Mouse (Mus musculus) myocyte (in vitro differentiated cells): Measurements from ENCODE around the gene Nepn. TPM values are rescaled to one million over a fixed set of nuclear protein-coding genes. Genes with fewer than 3 reads are reported as not detected.

Source experiments
- H3K27me3 ChIP-seq: one replicate; pipeline ENCODE4 v1.6.1; 2011; ENCODE audit not compliant: control insufficient read depth, insufficient read depth, insufficient read length
- H3K36me3 ChIP-seq: one replicate; pipeline ENCODE4 v1.6.1; 2011; ENCODE audit not compliant: control insufficient read depth, insufficient read depth
- H3K4me2 ChIP-seq: one replicate; pipeline ENCODE4 v1.6.1; 2011; ENCODE audit warnings: low read depth, control low read depth
- H3K4me3 ChIP-seq: one replicate; pipeline ENCODE4 v1.5.1; 2011; ENCODE audit warnings: mild to moderate bottlenecking, control low read depth, moderate library complexity
- H3K79me2 ChIP-seq: one replicate; pipeline ENCODE4 v1.6.1; 2011; ENCODE audit not compliant: control insufficient read depth, insufficient read depth
- H3ac ChIP-seq: one replicate; pipeline ENCODE4 v1.6.1; 2011; ENCODE audit not compliant: control insufficient read depth, insufficient read length
- CEBPB ChIP-seq: IDR thresholded peaks from 2 replicates; pipeline ENCODE4 v1.6.1; 2011; ENCODE audit warnings: mild to moderate bottlenecking, moderate library complexity; ENCODE audit not compliant: poor library complexity, insufficient read depth, severe bottlenecking
- E2F4 ChIP-seq: IDR thresholded peaks from one replicate; pipeline ENCODE4 v1.6.1; 2011; ENCODE audit warnings: mild to moderate bottlenecking, control low read depth, moderate library complexity; ENCODE audit not compliant: insufficient read depth
- MAX ChIP-seq: IDR thresholded peaks from one replicate; pipeline ENCODE4 v1.6.1; 2011; ENCODE audit warnings: low read depth, mild to moderate bottlenecking, control low read depth
- MYOD1 ChIP-seq, 3 experiments: IDR thresholded peaks; one replicate each; pipeline ENCODE4 v1.6.1; 2011; ENCODE audit warnings: control low read depth in 2 of 3, low read depth in 2 of 3, mild to moderate bottlenecking in 2 of 3, moderate library complexity in 1 of 3; ENCODE audit not compliant: insufficient read length in 2 of 3, control insufficient read depth in 1 of 3
- MYOG ChIP-seq, 3 experiments: IDR thresholded peaks; one replicate each; pipeline ENCODE4 v1.6.1; 2011; ENCODE audit warnings: control low read depth in 2 of 3, low read depth in 2 of 3, mild to moderate bottlenecking in 2 of 3; ENCODE audit not compliant: insufficient read length in 2 of 3, control insufficient read depth in 1 of 3, insufficient read depth in 1 of 3
- POLR2A ChIP-seq: IDR thresholded peaks from one replicate; pipeline ENCODE4 v1.6.1; 2011; ENCODE audit warnings: low read depth, mild to moderate bottlenecking, control low read depth, moderate library complexity; ENCODE audit not compliant: insufficient read length
- POLR2AphosphoS2 ChIP-seq: IDR thresholded peaks from one replicate; pipeline ENCODE4 v1.6.1; 2011; ENCODE audit warnings: low read depth, control low read depth; ENCODE audit not compliant: insufficient read length
- REST ChIP-seq: IDR thresholded peaks from one replicate; pipeline ENCODE4 v1.6.1; 2011; ENCODE audit warnings: mild to moderate bottlenecking, control low read depth, moderate library complexity; ENCODE audit not compliant: insufficient read depth, insufficient read length
- SRF ChIP-seq: IDR thresholded peaks from one replicate; pipeline ENCODE4 v1.6.1; 2011; ENCODE audit warnings: low read depth; ENCODE audit not compliant: control insufficient read depth, insufficient read length
- TCF12 ChIP-seq: IDR thresholded peaks from one replicate; pipeline ENCODE4 v1.6.1; 2011; ENCODE audit warnings: mild to moderate bottlenecking, control low read depth; ENCODE audit not compliant: poor library complexity, insufficient read depth, severe bottlenecking
- TCF3 ChIP-seq: IDR thresholded peaks from one replicate; pipeline ENCODE4 v1.6.1; 2011; ENCODE audit warnings: low read depth, control low read depth; ENCODE audit not compliant: insufficient read length
- USF1 ChIP-seq: IDR thresholded peaks from one replicate; pipeline ENCODE4 v1.6.1; 2011; ENCODE audit warnings: low read depth, mild to moderate bottlenecking, control low read depth, moderate library complexity
- polyA plus RNA-seq: library from polyadenylated mRNA; unstranded; fragments of >200 nt; fragmentation: generic; extraction: Trizol; gene quantifications from one replicate; pipeline ENCODE4 v1.2.1, GENCODE M21; 2012; ENCODE audit warnings: missing spikeins

Gene Nepn
- polyA plus RNA-seq, 1 experiment: 0.02 TPM

DNA sequence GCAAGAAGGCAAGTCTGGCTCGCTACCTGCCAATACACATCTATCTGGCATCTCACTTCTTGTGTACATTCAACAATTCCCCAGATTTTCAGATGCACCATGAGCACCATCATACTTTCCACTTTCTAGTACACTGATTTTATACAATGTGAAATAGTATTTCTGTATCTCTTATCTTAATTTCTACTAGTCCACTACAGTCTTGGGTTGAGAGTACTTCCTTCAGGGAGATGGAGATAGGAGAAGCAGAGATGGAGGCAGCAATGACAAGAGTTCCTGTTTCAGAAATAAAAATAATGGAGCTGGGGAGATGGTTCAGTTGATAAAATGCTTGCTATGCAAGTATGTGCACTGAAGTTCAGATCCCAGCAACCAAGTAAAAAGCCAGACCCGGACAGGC, 11.0 kb upstream of the Nepn start:
- no peak overlapping the region for H3ac ChIP-seq
- H3K27me3 ChIP-seq: no peaks in the 10 kb centered on the region
- peaks cover 73% of the 10 kb centered on the region for H3K79me2 ChIP-seq
- no peak overlapping the region for H3K4me2 ChIP-seq
- H3K4me3 ChIP-seq: no peak overlapping the region
- H3K36me3 ChIP-seq: no peaks in the 10 kb centered on the region
- TF ChIP-seq E2F4 (no peak), TCF12 (no peak), MAX (no peak), SRF (no peak), POLR2A (no peak), USF1 (no peak), MYOG (IDR thresholded peaks at IDR 0.05; ENCODE audit: control insufficient read depth in 1 of 3, insufficient read depth in 1 of 3, insufficient read length in 2 of 3, low read depth in 2 of 3) (no peak), CEBPB (no peak), TCF3 (no peak), REST (no peak), POLR2AphosphoS2 (no peak), MYOD1 (IDR thresholded peaks at IDR 0.05; ENCODE audit: control insufficient read depth in 1 of 3, insufficient read length in 2 of 3, low read depth in 2 of 3) (no peak)

DNA sequence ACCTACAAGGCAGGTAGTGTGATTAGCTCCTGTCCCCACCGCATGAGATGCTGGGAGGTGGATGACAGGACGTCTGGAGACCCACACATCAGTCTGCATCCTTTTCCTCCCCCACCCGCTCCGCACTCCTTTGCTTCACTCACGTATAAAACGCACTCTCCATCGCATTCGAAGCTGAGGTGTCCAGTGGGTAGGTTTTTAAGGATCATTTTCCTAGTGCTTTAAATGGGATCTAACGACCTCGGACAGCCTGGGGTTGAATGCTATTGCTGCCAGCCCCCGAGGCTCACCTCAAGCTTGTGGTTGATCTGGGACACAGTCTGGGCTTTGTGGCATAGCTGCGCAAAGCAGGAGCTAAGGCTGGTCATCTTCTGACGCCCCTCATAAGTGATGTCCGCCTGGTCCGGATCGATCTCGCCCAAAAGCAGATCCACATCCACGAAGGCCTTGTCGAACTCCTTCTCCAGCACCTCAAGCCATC, 7.4 kb upstream of the Nepn start:
- Histone ChIP-seq H3K79me2 (peaks cover 49% of the 10 kb centered on the region), H3K27me3 (no peaks in the 10 kb centered on the region), H3ac (peak overlapping the region; percentile 72), H3K36me3 (no peaks in the 10 kb centered on the region), H3K4me3 (peak overlapping the region; percentile 84), H3K4me2 (peak overlapping the region; percentile 89)
- TF ChIP-seq TCF12: no peak
- TF ChIP-seq USF1: no peak
- TF ChIP-seq MYOG (IDR thresholded peaks at IDR 0.05; ENCODE audit: control insufficient read depth in 1 of 3, insufficient read depth in 1 of 3, insufficient read length in 2 of 3, low read depth in 2 of 3): no peak
- TF ChIP-seq TCF3: no peak
- TF ChIP-seq POLR2A: no peak
- no peak for TF ChIP-seq SRF
- TF ChIP-seq E2F4: no peak
- no peak for TF ChIP-seq MAX
- no peak for TF ChIP-seq CEBPB
- TF ChIP-seq REST: no peak
- no peak for TF ChIP-seq MYOD1 (IDR thresholded peaks at IDR 0.05; ENCODE audit: control insufficient read depth in 1 of 3, insufficient read length in 2 of 3, low read depth in 2 of 3)
- TF ChIP-seq POLR2AphosphoS2: no peak

DNA sequence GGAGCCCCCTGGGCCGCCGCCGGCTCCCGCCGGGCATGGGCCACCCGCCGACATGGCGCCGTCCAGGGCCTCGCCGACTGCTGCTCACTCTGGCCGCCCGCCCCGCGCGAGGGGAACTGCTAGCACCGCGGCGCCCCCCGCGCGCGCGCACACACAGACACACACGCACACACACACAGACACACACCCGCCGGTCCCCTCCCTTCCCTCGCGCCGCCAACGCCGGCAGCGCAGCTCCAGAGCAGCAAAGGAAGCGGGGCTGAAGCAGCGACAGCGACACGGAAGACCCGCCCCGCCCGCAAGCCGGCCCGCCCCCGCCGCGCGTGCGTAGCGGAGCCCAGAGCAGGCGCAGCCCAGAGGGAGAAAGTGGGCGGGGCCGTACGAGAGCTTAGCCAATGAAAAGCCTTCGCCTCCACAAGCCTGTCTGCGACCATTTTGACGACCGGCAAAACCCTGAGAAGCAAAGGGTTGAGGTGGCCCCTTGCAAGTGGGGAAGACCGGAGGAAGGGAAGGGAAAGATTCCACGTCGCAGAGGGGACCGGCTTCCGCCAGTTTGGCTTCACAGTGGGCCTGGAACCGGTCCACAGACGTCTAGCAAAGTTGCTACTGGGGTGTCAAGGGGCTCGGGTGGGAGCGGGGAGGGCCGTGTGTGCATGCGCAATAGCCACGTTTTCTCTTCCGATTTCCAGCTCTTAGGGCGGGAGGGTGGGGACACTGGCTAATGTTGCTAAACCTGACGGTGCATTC, 6.8 kb upstream of the Nepn start, which contains the start of gene Gopc:
Gene Gopc, minus strand, starts transcription at position 280 of the 747 bp plus-strand sequence.
- peak within 1 kb of the TSS; percentile 84 for H3K4me3 ChIP-seq
- peaks cover 44% of the 10 kb centered on the region for H3K79me2 ChIP-seq
- peak within 1 kb of the TSS; percentile 72 for H3ac ChIP-seq
- no peak for TF ChIP-seq TCF12
- no peak for TF ChIP-seq USF1
- TF ChIP-seq REST: no peak
- no peak for TF ChIP-seq MAX
- peak in 1 of 3 experiments; percentile 50 for TF ChIP-seq MYOD1 (IDR thresholded peaks at IDR 0.05; ENCODE audit: control insufficient read depth in 1 of 3, insufficient read length in 2 of 3, low read depth in 2 of 3)
- TF ChIP-seq POLR2A: peak; percentile 74
- no peak for TF ChIP-seq SRF
- no peak for TF ChIP-seq E2F4
- TF ChIP-seq TCF3: no peak
- peak in 1 of 3 experiments; percentile 17 for TF ChIP-seq MYOG (IDR thresholded peaks at IDR 0.05; ENCODE audit: control insufficient read depth in 1 of 3, insufficient read depth in 1 of 3, insufficient read length in 2 of 3, low read depth in 2 of 3)
- TF ChIP-seq CEBPB: no peak
- TF ChIP-seq POLR2AphosphoS2: peak; percentile 54
- H3K27me3 ChIP-seq: no peaks in the 10 kb centered on the region
- H3K36me3 ChIP-seq: no peaks in the 10 kb centered on the region
- H3K4me2 ChIP-seq: peak within 1 kb of the TSS; percentile 89

DNA sequence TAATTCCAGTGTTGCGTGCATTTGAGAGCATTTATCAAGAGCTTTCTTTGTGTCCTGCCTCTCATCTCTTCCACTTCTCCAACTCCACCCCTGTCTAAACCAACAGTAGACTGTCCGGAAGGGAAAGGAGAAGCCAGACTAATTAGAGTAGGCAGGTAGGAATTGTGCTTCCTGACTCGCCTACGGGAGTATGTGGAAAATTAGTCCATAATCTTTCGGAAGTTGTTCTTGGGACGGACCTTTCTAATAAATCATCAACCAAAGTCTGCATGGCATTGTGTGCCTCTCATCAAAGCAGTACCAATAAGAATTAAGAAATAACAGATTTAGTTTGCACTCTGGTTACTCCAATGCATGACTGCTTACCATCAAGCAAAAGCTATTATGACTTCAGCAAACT, 5.8 kb upstream of the Nepn start:
- Histone ChIP-seq H3ac (no peak overlapping the region), H3K27me3 (no peaks in the 10 kb centered on the region), H3K36me3 (no peaks in the 10 kb centered on the region), H3K4me3 (peak overlapping the region; percentile 84), H3K4me2 (peak overlapping the region; percentile 67), H3K79me2 (peaks cover 34% of the 10 kb centered on the region)
- TF ChIP-seq TCF3 (no peak), MYOG (IDR thresholded peaks at IDR 0.05; ENCODE audit: control insufficient read depth in 1 of 3, insufficient read depth in 1 of 3, insufficient read length in 2 of 3, low read depth in 2 of 3) (no peak), E2F4 (no peak), USF1 (no peak), CEBPB (no peak), POLR2A (no peak), POLR2AphosphoS2 (no peak), SRF (no peak), MAX (no peak), MYOD1 (IDR thresholded peaks at IDR 0.05; ENCODE audit: control insufficient read depth in 1 of 3, insufficient read length in 2 of 3, low read depth in 2 of 3) (no peak)
